Mouse (Mus musculus): Measurements from ENCODE around the gene Caskin2. TPM values are rescaled to one million over a fixed set of nuclear protein-coding genes. Genes with fewer than 3 reads are reported as not detected.

The Caskin2 gene
- polyA plus RNA-seq, 1 experiment = 17.1 TPM

GRCm38 (mm10) chr11:115749834-115750233 is 63.6 kb downstream of the Caskin2 start:
- Histone ChIP-seq H3K27ac (ENCODE audit: insufficient read depth, low read length) (no peak overlapping the region), H3K4me3 (replicated peaks; ENCODE audit: insufficient read depth, low read depth, low read length) (no peak overlapping the region), H3K4me1 (ENCODE audit: control insufficient read depth, insufficient read depth, low read length) (peaks cover 5% of the 10 kb centered on the region), H3K27me3 (ENCODE audit: control insufficient read depth, insufficient read depth, low read length) (no peaks in the 10 kb centered on the region; the same call in 1 of the 2 replicates)
- WGBS = 14% methylated on average over 5 of the region's 5 CpGs
- TF ChIP-seq POLR2A (IDR thresholded peaks at IDR 0.05; ENCODE audit: borderline replicate concordance, insufficient read depth, low read length) (no peak), CTCF (IDR thresholded peaks at IDR 0.05; ENCODE audit: borderline replicate concordance, insufficient read depth, low read depth, low read length) (no peak)
- DNase-seq = peak in 1 of 2 experiments; percentile 56

Other genes starting within 250 kb of the Caskin2 start
- 93.2 and 104 TPM in 2 replicates for gene Nup85, start 249.2 kb downstream of the Caskin2 start, polyA plus RNA-seq (2012; rRNA removed)
- 55.9 and 57.5 TPM in 2 replicates for gene Mrps7, start 209.7 kb downstream of the Caskin2 start, polyA plus RNA-seq (2012; rRNA removed)
- gene Gga3, start 209.6 kb downstream of the Caskin2 start, polyA plus RNA-seq (2012; rRNA removed) = 64.2 and 68.0 TPM in 2 replicates
- gene Mif4gd, start 200.7 kb downstream of the Caskin2 start, polyA plus RNA-seq (2012; rRNA removed) = 86.9 and 97.3 TPM in 2 replicates
- gene Slc25a19, start 185.3 kb downstream of the Caskin2 start, polyA plus RNA-seq (2012; rRNA removed) = 115 and 123 TPM in 2 replicates
- gene Grb2, start 105.0 kb downstream of the Caskin2 start, polyA plus RNA-seq (2012; rRNA removed) = 132 and 149 TPM in 2 replicates
- gene Tmem94, start 48.2 kb downstream of the Caskin2 start, polyA plus RNA-seq (2012; rRNA removed) = 54.2 and 57.4 TPM in 2 replicates
- gene Tsen54, start 1.1 kb upstream of the Caskin2 start, polyA plus RNA-seq (2012; rRNA removed) = 21.1 and 25.0 TPM in 2 replicates
- gene Llgl2, start 10.4 kb upstream of the Caskin2 start, polyA plus RNA-seq (2012; rRNA removed) = 1.8 and 2.5 TPM in 2 replicates
- gene Myo15b, start 44.8 kb upstream of the Caskin2 start, polyA plus RNA-seq (2012; rRNA removed) = 0.16 and 0.32 TPM in 2 replicates
- 1.3 and 1.7 TPM in 2 replicates for gene Smim5, start 86.3 kb upstream of the Caskin2 start, polyA plus RNA-seq (2012; rRNA removed)
- 0.11 TPM in 1 of 2 replicates, not detected in the other for gene Smim6, start 98.4 kb upstream of the Caskin2 start, polyA plus RNA-seq (2012; rRNA removed)
- gene Sap30bp, start 119.6 kb upstream of the Caskin2 start, polyA plus RNA-seq (2012; rRNA removed) = 49.5 and 53.5 TPM in 2 replicates
- gene Recql5, start 119.8 kb upstream of the Caskin2 start, polyA plus RNA-seq (2012; rRNA removed) = 24.7 and 28.5 TPM in 2 replicates
- 21.6 and 28.6 TPM in 2 replicates for gene Itgb4, start 161.1 kb upstream of the Caskin2 start, polyA plus RNA-seq (2012; rRNA removed)
- 14.8 and 15.1 TPM in 2 replicates for gene Galk1, start 199.1 kb upstream of the Caskin2 start, polyA plus RNA-seq (2012; rRNA removed)
- 456 and 541 TPM in 2 replicates for gene H3f3b, start 214.3 kb upstream of the Caskin2 start, polyA plus RNA-seq (2012; rRNA removed)
- 48.1 and 49.1 TPM in 2 replicates for gene Unk, start 216.7 kb upstream of the Caskin2 start, polyA plus RNA-seq (2012; rRNA removed)

Data from cerebellum, adult 2 months (tissue).